Mouse (Mus musculus) myocyte (in vitro differentiated cells): ENCODE data around the gene Pappa2. TPM values are rescaled to one million over a fixed set of nuclear protein-coding genes. Genes with fewer than 3 reads are reported as not detected.
A peak's percentile ranks its signal among the peaks of the same experiment; 100 is the strongest.

Experiments
- H3K27me3 ChIP-seq: one replicate; pipeline ENCODE4 v1.6.1; 2011; ENCODE audit not compliant: control insufficient read depth, insufficient read depth, insufficient read length
- H3K36me3 ChIP-seq: one replicate; pipeline ENCODE4 v1.6.1; 2011; ENCODE audit not compliant: control insufficient read depth, insufficient read depth
- H3K4me2 ChIP-seq: one replicate; pipeline ENCODE4 v1.6.1; 2011; ENCODE audit warnings: low read depth, control low read depth
- H3K4me3 ChIP-seq: one replicate; pipeline ENCODE4 v1.5.1; 2011; ENCODE audit warnings: mild to moderate bottlenecking, control low read depth, moderate library complexity
- H3K79me2 ChIP-seq: one replicate; pipeline ENCODE4 v1.6.1; 2011; ENCODE audit not compliant: control insufficient read depth, insufficient read depth
- H3ac ChIP-seq: one replicate; pipeline ENCODE4 v1.6.1; 2011; ENCODE audit not compliant: control insufficient read depth, insufficient read length
- CEBPB ChIP-seq: IDR thresholded peaks from 2 replicates; pipeline ENCODE4 v1.6.1; 2011; ENCODE audit warnings: mild to moderate bottlenecking, moderate library complexity; ENCODE audit not compliant: poor library complexity, insufficient read depth, severe bottlenecking
- E2F4 ChIP-seq: IDR thresholded peaks from one replicate; pipeline ENCODE4 v1.6.1; 2011; ENCODE audit warnings: mild to moderate bottlenecking, control low read depth, moderate library complexity; ENCODE audit not compliant: insufficient read depth
- MAX ChIP-seq: IDR thresholded peaks from one replicate; pipeline ENCODE4 v1.6.1; 2011; ENCODE audit warnings: low read depth, mild to moderate bottlenecking, control low read depth
- MYOD1 ChIP-seq, 3 experiments: IDR thresholded peaks; one replicate each; pipeline ENCODE4 v1.6.1; 2011; ENCODE audit warnings: control low read depth in 2 of 3, low read depth in 2 of 3, mild to moderate bottlenecking in 2 of 3, moderate library complexity in 1 of 3; ENCODE audit not compliant: insufficient read length in 2 of 3, control insufficient read depth in 1 of 3
- MYOG ChIP-seq, 3 experiments: IDR thresholded peaks; one replicate each; pipeline ENCODE4 v1.6.1; 2011; ENCODE audit warnings: control low read depth in 2 of 3, low read depth in 2 of 3, mild to moderate bottlenecking in 2 of 3; ENCODE audit not compliant: insufficient read length in 2 of 3, control insufficient read depth in 1 of 3, insufficient read depth in 1 of 3
- POLR2A ChIP-seq: IDR thresholded peaks from one replicate; pipeline ENCODE4 v1.6.1; 2011; ENCODE audit warnings: low read depth, mild to moderate bottlenecking, control low read depth, moderate library complexity; ENCODE audit not compliant: insufficient read length
- POLR2AphosphoS2 ChIP-seq: IDR thresholded peaks from one replicate; pipeline ENCODE4 v1.6.1; 2011; ENCODE audit warnings: low read depth, control low read depth; ENCODE audit not compliant: insufficient read length
- REST ChIP-seq: IDR thresholded peaks from one replicate; pipeline ENCODE4 v1.6.1; 2011; ENCODE audit warnings: mild to moderate bottlenecking, control low read depth, moderate library complexity; ENCODE audit not compliant: insufficient read depth, insufficient read length
- SRF ChIP-seq: IDR thresholded peaks from one replicate; pipeline ENCODE4 v1.6.1; 2011; ENCODE audit warnings: low read depth; ENCODE audit not compliant: control insufficient read depth, insufficient read length
- TCF12 ChIP-seq: IDR thresholded peaks from one replicate; pipeline ENCODE4 v1.6.1; 2011; ENCODE audit warnings: mild to moderate bottlenecking, control low read depth; ENCODE audit not compliant: poor library complexity, insufficient read depth, severe bottlenecking
- TCF3 ChIP-seq: IDR thresholded peaks from one replicate; pipeline ENCODE4 v1.6.1; 2011; ENCODE audit warnings: low read depth, control low read depth; ENCODE audit not compliant: insufficient read length
- USF1 ChIP-seq: IDR thresholded peaks from one replicate; pipeline ENCODE4 v1.6.1; 2011; ENCODE audit warnings: low read depth, mild to moderate bottlenecking, control low read depth, moderate library complexity
- polyA plus RNA-seq: library from polyadenylated mRNA; unstranded; fragments of >200 nt; fragmentation: generic; extraction: Trizol; gene quantifications from one replicate; pipeline ENCODE4 v1.2.1, GENCODE M21; 2012; ENCODE audit warnings: missing spikeins

The Pappa2 gene
- polyA plus RNA-seq, 1 experiment, result 0.97 TPM

DNA sequence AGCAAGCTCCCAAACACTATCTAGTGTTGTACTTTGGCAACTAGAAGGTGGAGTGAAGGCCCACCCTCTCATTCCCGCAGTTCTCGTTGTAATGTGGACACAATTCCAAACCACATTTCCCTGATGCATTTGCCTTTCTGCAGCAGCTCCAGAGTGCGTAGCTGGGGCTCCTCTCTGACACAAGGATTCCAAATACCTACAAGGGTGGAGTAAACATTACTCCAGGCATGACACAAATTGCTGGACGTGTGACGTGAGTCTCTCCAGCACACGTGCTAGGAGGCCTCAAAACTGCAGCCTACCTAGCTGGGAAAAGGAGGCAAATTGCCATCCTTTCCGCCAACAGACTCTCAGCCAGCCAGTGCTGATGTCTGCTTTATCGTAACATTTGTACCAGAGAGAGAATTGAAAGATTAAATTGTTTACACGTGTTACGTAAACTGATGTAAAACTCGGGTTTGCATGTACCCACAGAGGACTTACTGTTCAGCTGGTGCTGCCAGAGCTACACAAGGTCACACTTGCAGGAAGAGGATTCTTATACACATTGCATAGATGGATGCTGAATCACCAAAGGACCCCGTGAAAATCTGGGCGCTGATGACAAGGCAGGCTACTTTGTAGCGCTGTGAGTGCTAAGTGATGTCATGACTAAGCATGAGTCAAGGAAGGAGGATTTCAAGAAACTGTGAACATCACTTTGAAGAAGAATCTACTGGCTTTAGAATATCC, 127.3 kb downstream of the Pappa2 start:
- H3K4me2 ChIP-seq, result peak overlapping the region; percentile 70
- H3K36me3 ChIP-seq, result no peaks in the 10 kb centered on the region
- TF ChIP-seq MYOD1 (IDR thresholded peaks at IDR 0.05; ENCODE audit: control insufficient read depth in 1 of 3, insufficient read length in 2 of 3, low read depth in 2 of 3) (no peak), REST (no peak), E2F4 (no peak), SRF (no peak), TCF3 (no peak), MYOG (IDR thresholded peaks at IDR 0.05; ENCODE audit: control insufficient read depth in 1 of 3, insufficient read depth in 1 of 3, insufficient read length in 2 of 3, low read depth in 2 of 3) (no peak), USF1 (no peak), CEBPB (no peak), TCF12 (no peak), POLR2AphosphoS2 (no peak), MAX (no peak), POLR2A (no peak)
- H3K4me3 ChIP-seq, result no peak overlapping the region
- H3K27me3 ChIP-seq, result no peaks in the 10 kb centered on the region
- no peak overlapping the region for H3ac ChIP-seq
- no peaks in the 10 kb centered on the region for H3K79me2 ChIP-seq

DNA sequence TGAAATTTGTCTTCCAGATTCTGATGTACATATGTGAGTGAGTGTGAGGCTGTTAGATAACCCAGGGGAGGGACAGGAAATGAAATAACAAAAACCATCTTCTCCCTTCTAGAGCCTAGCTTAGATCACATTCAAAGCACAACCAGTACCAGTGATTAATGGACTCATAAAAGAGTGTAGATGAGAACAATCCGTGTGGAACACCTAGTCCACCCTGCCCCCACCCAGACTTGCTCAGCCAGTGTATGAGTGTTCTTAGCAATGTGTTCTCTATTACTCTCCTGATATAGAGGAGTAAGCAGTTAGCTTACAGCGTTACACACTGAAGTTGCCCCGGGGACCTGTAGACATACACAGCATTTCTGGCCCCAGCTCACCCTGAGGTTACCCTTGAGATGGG, 129.8 kb downstream of the Pappa2 start:
- Histone ChIP-seq H3K79me2 (no peaks in the 10 kb centered on the region), H3K36me3 (no peaks in the 10 kb centered on the region), H3ac (no peak overlapping the region), H3K4me2 (no peak overlapping the region), H3K4me3 (no peak overlapping the region), H3K27me3 (no peaks in the 10 kb centered on the region)
- TF ChIP-seq TCF12, result no peak
- TF ChIP-seq POLR2A, result no peak
- TF ChIP-seq MYOD1 (IDR thresholded peaks at IDR 0.05; ENCODE audit: control insufficient read depth in 1 of 3, insufficient read length in 2 of 3, low read depth in 2 of 3), result no peak
- TF ChIP-seq CEBPB, result no peak
- no peak for TF ChIP-seq SRF
- no peak for TF ChIP-seq MAX
- TF ChIP-seq REST, result no peak
- TF ChIP-seq TCF3, result no peak

DNA sequence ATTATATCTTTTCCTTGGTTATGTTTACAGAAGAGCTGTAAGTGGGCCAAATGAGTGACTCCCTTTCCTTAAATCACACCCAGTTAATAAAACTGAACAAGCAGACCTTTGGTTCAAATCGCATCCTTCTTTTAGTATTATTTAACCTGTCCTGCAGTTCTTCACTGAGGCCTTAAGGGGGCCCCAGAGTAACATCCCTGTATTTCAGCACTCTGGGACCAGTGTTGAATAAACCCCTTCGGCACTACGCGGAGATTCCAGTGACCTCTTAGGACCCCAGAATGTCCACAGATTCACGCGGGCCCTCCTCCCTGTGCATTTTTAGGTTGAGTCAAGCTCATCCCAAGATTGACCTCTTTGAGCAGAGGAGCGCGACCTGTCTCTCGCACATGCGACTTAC, 135.7 kb downstream of the Pappa2 start:
- Histone ChIP-seq H3K4me3 (no peak overlapping the region), H3K4me2 (no peak overlapping the region), H3K36me3 (no peaks in the 10 kb centered on the region), H3K27me3 (no peaks in the 10 kb centered on the region), H3ac (no peak overlapping the region), H3K79me2 (no peaks in the 10 kb centered on the region)
- TF ChIP-seq MYOD1 (IDR thresholded peaks at IDR 0.05; ENCODE audit: control insufficient read depth in 1 of 3, insufficient read length in 2 of 3, low read depth in 2 of 3) (no peak), USF1 (no peak), MYOG (IDR thresholded peaks at IDR 0.05; ENCODE audit: control insufficient read depth in 1 of 3, insufficient read depth in 1 of 3, insufficient read length in 2 of 3, low read depth in 2 of 3) (no peak), MAX (no peak), E2F4 (no peak)

DNA sequence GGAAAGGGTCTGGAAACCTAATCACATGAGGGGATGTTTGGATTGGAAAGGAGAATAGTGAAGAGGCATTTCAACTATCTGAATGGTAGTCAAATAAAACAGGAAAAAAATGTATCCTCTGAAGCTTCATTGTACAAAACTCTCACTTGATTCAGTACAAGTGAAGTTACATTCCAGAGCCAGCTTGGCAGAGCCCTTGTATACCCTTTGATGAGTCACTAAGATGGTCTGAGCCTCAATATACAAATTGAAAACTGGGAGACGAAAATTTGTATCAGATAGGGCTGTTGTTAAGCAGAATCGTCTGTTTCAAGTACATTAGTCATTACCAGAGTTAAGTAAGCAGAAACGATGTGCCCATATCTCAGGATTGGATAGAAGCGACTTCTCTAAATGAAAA, 143.1 kb downstream of the Pappa2 start:
- Histone ChIP-seq H3K79me2 (no peaks in the 10 kb centered on the region), H3K4me2 (no peak overlapping the region), H3K4me3 (no peak overlapping the region), H3K36me3 (no peaks in the 10 kb centered on the region), H3K27me3 (no peaks in the 10 kb centered on the region), H3ac (no peak overlapping the region)
- no peak for TF ChIP-seq MYOD1 (IDR thresholded peaks at IDR 0.05; ENCODE audit: control insufficient read depth in 1 of 3, insufficient read length in 2 of 3, low read depth in 2 of 3)
- TF ChIP-seq E2F4, result no peak
- TF ChIP-seq POLR2AphosphoS2, result no peak
- no peak for TF ChIP-seq CEBPB
- no peak for TF ChIP-seq SRF
- no peak for TF ChIP-seq MYOG (IDR thresholded peaks at IDR 0.05; ENCODE audit: control insufficient read depth in 1 of 3, insufficient read depth in 1 of 3, insufficient read length in 2 of 3, low read depth in 2 of 3)
- no peak for TF ChIP-seq REST
- no peak for TF ChIP-seq MAX
- no peak for TF ChIP-seq USF1
- TF ChIP-seq POLR2A, result no peak
- TF ChIP-seq TCF12, result no peak
- no peak for TF ChIP-seq TCF3

DNA sequence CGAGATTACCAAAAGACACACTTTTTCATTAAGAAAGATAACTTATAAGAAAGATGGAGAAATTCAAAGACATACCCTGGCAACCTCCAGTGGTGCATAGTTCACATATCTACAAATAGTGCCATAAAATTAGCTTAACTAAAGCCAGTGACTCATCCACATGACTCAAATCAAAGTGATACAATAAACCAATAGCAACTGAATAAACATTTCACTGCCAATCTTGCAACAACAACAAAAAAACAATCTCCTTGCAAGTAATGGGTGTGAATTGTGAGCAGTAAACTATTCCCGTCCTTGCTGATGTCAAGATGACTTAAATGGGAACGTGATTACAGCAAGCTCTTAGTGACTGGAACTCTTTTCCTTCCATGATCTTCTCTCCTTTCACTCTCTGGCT, 150.1 kb downstream of the Pappa2 start:
- Histone ChIP-seq H3K4me3 (no peak overlapping the region), H3ac (no peak overlapping the region), H3K4me2 (peak overlapping the region; percentile 20), H3K27me3 (no peaks in the 10 kb centered on the region), H3K36me3 (no peaks in the 10 kb centered on the region), H3K79me2 (no peaks in the 10 kb centered on the region)
- TF ChIP-seq CEBPB, result 0 out of 2 replicates have a peak, but pooled peaks have one; percentile 23
- TF ChIP-seq MYOD1 (IDR thresholded peaks at IDR 0.05; ENCODE audit: control insufficient read depth in 1 of 3, insufficient read length in 2 of 3, low read depth in 2 of 3), result peak in 1 of 3 experiments; percentile 15
- TF ChIP-seq SRF, result no peak
